Mouse (Mus musculus) hindbrain, embryonic 15.5 days (tissue): ENCODE results near the gene Rora. TPM values are rescaled to one million over a fixed set of nuclear protein-coding genes. Genes with fewer than 3 reads are reported as not detected.

Experiments used
- ATAC-seq: fragments of 200-750 bp; cut with Nextera tagmentation; 2 replicates; pipeline ENCODE4 v1.8.0; 2017; ENCODE audit warnings: low read depth, moderate number of reproducible peaks, moderate TSS enrichment; ENCODE audit not compliant: low FRiP score
- H3K27ac ChIP-seq: fragments of 300-500 bp; sonication (generic); replicated peaks from 2 replicates; pipeline ENCODE4 v1.5.1; 2015; ENCODE audit warnings: mild to moderate bottlenecking, inconsistent platforms
- H3K27me3 ChIP-seq: fragments of 300-500 bp; sonication (generic); 2 replicates; pipeline ENCODE4 v1.6.1; 2015; ENCODE audit warnings: control low read depth, inconsistent platforms
- H3K36me3 ChIP-seq: fragments of 300-500 bp; sonication (generic); 2 replicates; pipeline ENCODE4 v1.6.1; 2015; ENCODE audit warnings: control low read depth, inconsistent platforms
- H3K4me1 ChIP-seq: fragments of 300-500 bp; sonication (generic); replicated peaks from 2 replicates; pipeline ENCODE4 v1.6.1; 2015; ENCODE audit warnings: control low read depth, inconsistent platforms
- H3K4me2 ChIP-seq: fragments of 300-500 bp; sonication (generic); 2 replicates; pipeline ENCODE4 v1.6.1; 2015; ENCODE audit warnings: moderate library complexity, mild to moderate bottlenecking, inconsistent platforms
- H3K4me3 ChIP-seq: fragments of 300-500 bp; sonication (generic); 2 replicates; pipeline ENCODE4 v1.5.1; 2015; ENCODE audit warnings: mild to moderate bottlenecking, inconsistent platforms
- H3K9ac ChIP-seq: fragments of 300-500 bp; sonication (generic); 2 replicates; pipeline ENCODE4 v1.6.1; 2015; ENCODE audit warnings: inconsistent platforms
- H3K9me3 ChIP-seq: fragments of 300-500 bp; sonication (generic); 2 replicates; pipeline ENCODE4 v1.6.1; 2016; ENCODE audit warnings: control low read depth, inconsistent platforms
- WGBS: fragments of 180-500 bp; shearing (Covaris S2); methylation state at CpG from one replicate; pipeline ENCODE4 v1.1.7; 2015; 5-methylcytosine and 5-hydroxymethylcytosine counted together
- polyA plus RNA-seq: library from polyadenylated mRNA; unstranded; fragments of >200 nt; fragmentation: Nextera tagmentation; extraction: Ambion mirVana; gene quantifications from 2 replicates; pipeline ENCODE4 v1.2.1, GENCODE M21; 2015

Rora gene
- polyA plus RNA-seq, 1 experiment from 2014 or later, result 48.5 TPM

DNA sequence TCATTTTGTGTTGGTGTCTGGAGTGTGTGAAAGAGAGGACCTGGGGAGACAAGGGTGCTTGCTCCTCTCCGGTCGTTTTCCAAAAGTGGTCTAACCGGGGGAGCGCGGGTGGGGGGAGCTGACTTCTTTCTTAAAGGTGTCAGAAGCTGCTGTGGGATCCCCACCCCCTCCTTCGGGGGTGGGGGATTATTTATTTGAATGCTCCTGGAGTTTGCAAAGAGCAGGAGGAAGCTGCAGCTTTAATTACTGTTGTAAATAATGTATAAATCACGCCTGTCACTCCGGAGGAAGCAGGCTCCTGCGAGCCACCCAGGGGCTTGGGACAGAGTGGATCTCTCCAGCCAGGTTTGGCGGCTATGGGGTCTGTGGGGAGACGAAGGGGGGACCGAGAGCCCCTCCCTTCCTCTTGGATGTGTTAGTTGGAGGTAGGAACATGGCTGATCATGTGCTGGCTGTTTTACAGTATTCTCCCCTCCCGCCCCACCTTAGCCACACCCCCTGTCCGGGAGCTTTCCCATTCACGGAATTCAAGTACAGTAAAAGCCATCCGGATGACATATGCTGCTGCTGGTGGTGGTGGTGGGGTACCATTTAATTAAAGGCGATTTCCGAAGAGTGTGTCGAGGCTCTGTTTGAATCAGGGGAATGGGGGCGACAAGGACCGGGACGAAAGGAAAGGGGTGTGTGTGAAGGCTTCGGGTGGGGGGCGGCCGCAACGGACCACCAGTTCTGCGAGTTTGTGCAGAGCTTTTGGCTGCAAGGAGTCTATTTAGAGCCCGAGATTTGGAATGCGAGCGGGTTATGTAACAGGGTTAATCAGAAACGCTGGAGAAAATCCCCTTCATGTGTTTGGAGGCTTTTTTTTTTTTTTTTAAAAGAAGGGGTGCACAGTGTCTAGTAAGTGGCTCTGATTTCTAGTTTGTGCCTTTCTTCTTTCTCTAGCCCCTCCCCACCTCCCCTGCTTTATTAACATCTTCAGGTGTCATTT lies 1.7 kb downstream of the Rora start:
- H3K9ac ChIP-seq, result peak overlapping the region; percentile 88
- H3K9me3 ChIP-seq, result no peaks in the 10 kb centered on the region
- H3K27ac ChIP-seq, result peak overlapping the region; percentile 98
- no peaks in the 10 kb centered on the region for H3K27me3 ChIP-seq
- ATAC-seq, result peak; percentile 28
- H3K4me2 ChIP-seq, result peak overlapping the region; percentile 97
- H3K4me1 ChIP-seq, result peaks cover 33% of the 10 kb centered on the region
- H3K4me3 ChIP-seq, result peak overlapping the region; percentile 98
- no peaks in the 10 kb centered on the region for H3K36me3 ChIP-seq
- WGBS, result 2% methylated on average over 31 of the region's 31 CpGs

DNA sequence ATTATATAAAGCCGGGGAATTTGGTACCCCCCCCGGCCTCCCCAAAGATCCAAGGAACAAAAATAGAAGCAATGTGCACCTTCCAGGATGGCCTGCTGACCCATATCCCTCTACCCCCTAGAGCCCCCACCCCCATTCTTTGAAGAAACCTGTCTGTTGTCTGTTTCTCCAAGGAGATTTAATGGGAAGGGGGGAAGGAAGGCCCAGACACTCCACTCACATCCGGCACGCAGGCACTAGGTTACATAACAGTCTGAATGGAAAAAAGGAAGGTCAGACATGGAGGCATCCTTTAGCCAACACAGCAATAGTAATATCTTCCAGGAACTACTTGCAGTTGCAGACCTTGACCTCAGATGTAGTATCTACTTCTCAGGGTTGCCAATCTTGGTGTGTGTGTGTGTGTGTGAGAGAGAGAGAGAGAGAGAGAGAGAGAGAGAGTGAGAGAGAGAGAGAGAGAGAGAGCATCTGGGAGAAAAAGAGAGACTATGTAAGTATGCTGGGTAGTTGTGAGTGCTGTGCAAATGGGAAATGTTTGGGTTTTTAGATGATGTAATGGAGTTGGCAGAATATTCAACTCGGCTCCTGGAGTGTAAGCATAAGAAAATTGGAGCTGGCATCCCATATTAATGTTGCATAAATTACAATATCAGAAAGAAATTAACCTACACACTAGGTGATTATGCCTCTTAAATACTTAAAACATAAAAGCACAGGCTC lies 2.6 kb downstream of the Rora start:
- no peaks in the 10 kb centered on the region for H3K27me3 ChIP-seq
- 51% methylated on average over 5 of the region's 5 CpGs for WGBS
- no peaks in the 10 kb centered on the region for H3K9me3 ChIP-seq
- no peak for ATAC-seq
- no peaks in the 10 kb centered on the region for H3K36me3 ChIP-seq
- H3K4me1 ChIP-seq, result peaks cover 33% of the 10 kb centered on the region
- H3K27ac ChIP-seq, result peak overlapping the region; percentile 51; the same call in 1 of the 2 replicates
- H3K4me3 ChIP-seq, result peak overlapping the region; percentile 98
- peak overlapping the region; percentile 97 for H3K4me2 ChIP-seq
- H3K9ac ChIP-seq, result no peak overlapping the region

DNA sequence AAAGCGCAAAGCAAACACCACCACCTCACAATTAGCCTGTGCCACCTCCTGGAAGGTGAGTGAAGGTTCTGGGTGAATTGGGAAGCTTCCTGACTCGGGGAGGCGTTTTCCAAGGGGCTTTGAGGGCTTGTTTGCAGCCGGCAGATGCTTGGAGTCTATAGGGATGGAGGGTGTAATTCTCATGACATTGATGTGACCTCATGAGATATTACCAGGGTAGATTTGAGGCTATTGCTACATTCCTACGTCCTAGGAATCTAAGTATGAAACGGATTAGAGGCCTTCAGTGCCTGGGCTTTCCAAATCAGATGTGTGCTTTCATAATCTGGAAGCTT lies 3.2 kb downstream of the Rora start:
- Histone ChIP-seq H3K4me2 (peak overlapping the region; percentile 97), H3K27me3 (no peaks in the 10 kb centered on the region), H3K4me3 (no peak overlapping the region), H3K4me1 (peaks cover 33% of the 10 kb centered on the region), H3K9ac (no peak overlapping the region), H3K9me3 (no peaks in the 10 kb centered on the region), H3K36me3 (no peaks in the 10 kb centered on the region), H3K27ac (peak overlapping the region; percentile 51)
- 51% methylated on average over 6 of the region's 6 CpGs for WGBS
- ATAC-seq, result no peak

DNA sequence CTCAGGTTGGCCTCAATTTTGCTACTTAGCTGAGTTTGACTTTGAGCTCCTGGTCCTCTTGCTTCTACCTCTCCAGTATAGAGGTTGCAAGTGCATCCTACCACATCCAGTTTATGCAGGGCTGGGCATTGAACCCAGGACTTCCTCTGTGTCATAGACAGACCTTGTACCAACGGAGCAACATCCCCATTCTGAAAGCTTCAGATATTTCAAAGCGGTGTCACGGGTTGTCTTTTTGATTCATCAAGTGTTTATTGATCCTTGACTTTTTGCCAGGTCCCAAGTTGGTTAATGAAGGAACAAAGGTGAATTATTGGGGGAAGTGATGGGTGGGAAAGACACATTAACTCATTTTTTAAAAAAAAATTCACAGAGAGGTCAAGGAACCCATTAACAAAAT lies 17.1 kb downstream of the Rora start:
- Histone ChIP-seq H3K27me3 (no peaks in the 10 kb centered on the region), H3K4me3 (no peak overlapping the region), H3K9me3 (no peaks in the 10 kb centered on the region), H3K36me3 (no peaks in the 10 kb centered on the region), H3K4me2 (no peak overlapping the region), H3K9ac (no peak overlapping the region), H3K4me1 (peaks cover 24% of the 10 kb centered on the region), H3K27ac (no peak overlapping the region)
- no peak for ATAC-seq
- WGBS, result 91% methylated on average over 3 of the region's 3 CpGs

DNA sequence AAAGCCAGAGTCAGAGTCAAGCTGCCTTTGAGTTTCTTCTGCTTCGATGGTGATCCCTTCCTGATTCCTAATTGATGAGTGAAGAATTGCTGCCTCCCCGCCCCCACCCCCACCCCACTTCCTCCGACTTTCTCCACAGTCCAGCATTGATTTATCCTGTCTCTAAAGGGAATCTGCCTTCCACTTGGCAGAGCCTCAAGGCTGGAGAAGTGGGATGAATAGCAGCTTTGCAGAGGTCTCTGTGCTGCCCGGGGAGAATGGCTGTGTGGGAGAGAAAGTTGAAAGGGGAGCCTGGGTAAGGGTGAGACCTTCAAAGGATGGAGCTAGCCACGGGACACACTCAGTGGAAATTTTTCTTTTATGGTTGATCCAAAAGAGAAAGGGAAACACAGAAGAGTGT lies 18.9 kb downstream of the Rora start:
- peaks cover 24% of the 10 kb centered on the region for H3K4me1 ChIP-seq
- H3K27ac ChIP-seq, result no peak overlapping the region; the same call in 1 of the 2 replicates
- no peaks in the 10 kb centered on the region for H3K36me3 ChIP-seq
- ATAC-seq, result no peak
- 26% methylated on average over 5 of the region's 5 CpGs for WGBS
- H3K9me3 ChIP-seq, result no peaks in the 10 kb centered on the region
- H3K4me2 ChIP-seq, result no peak overlapping the region
- no peaks in the 10 kb centered on the region for H3K27me3 ChIP-seq
- H3K9ac ChIP-seq, result no peak overlapping the region
- H3K4me3 ChIP-seq, result no peak overlapping the region

DNA sequence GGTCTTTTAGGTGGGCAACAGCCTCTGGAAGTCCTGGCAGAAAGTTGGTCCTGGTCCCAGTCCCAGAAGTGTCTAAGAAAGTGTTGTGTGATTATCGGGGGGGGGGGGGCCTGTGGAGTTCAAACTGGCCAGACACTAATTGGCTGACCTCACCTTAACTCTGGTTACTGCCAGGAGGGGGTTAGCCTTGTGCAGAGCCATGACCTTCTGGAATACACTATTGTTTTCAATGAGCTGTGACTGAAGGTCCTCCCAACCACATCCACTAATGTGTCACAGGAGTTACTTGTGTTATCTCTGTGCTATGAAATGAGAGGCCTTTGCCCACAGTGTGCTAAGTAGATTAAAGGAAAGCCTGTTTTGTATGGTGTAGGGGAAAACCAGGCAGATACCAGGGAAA lies 19.6 kb downstream of the Rora start:
- WGBS, result 78% methylated on average over 1 of the region's 1 CpGs
- H3K9me3 ChIP-seq, result no peaks in the 10 kb centered on the region

DNA sequence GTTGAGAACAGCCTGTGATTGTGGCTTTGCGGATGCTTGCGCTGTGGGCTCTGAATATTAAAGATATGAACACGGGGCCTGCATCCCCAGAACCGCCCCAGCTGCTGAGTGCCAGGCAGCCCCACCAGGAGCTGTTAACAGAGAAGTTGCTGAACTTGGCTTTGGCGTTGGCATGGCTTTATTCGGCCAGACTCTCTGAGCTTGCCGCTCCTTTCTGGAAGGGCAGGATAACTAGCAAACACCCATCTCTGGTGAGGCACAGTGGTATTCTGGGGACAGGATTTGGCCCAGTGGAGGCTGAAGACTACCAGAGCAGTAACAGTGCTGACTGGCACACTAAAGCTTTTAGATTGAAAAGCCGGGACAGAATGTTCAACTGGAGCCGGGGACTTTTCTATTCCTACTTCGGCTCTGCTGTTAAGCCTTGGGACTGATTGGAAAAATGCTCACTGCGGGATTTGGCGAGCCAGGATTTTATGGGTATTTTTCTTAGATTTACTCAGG lies 26.3 kb downstream of the Rora start:
- Histone ChIP-seq H3K27ac (no peak overlapping the region), H3K36me3 (no peaks in the 10 kb centered on the region), H3K4me1 (peaks cover 14% of the 10 kb centered on the region), H3K4me3 (no peak overlapping the region), H3K4me2 (no peak overlapping the region), H3K9ac (no peak overlapping the region), H3K9me3 (no peaks in the 10 kb centered on the region), H3K27me3 (no peaks in the 10 kb centered on the region)
- WGBS, result 86% methylated on average over 12 of the region's 12 CpGs
- no peak for ATAC-seq

More for the DNA sequence above, 19.6 kb downstream of the Rora start:
- no peak overlapping the region; the same call in 1 of the 2 replicates for H3K27ac ChIP-seq
- no peaks in the 10 kb centered on the region for H3K27me3 ChIP-seq
- peaks cover 24% of the 10 kb centered on the region for H3K4me1 ChIP-seq
- no peak overlapping the region for H3K4me2 ChIP-seq
- no peak overlapping the region for H3K9ac ChIP-seq
- H3K36me3 ChIP-seq, result no peaks in the 10 kb centered on the region
- no peak for ATAC-seq
- H3K4me3 ChIP-seq, result no peak overlapping the region

DNA sequence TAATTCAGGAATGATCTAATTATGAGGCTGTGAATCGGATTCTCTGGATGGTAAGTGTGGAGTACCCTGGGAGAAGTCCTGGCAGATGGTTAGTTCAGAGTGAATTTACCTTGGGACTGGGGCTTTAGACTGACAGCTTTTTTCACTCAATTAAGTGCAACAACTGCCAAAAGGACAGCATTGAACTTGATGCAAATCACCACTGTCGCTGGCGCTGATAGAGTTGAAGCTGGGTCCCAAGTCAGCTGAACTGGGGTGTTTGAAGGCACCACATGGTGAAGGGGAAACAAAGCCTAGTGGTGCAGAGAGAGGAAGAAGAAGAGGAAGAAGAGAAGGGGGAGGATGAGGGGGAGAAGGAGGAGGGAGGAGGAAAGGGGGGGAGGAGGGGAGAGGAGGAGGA lies 30.4 kb downstream of the Rora start:
- Histone ChIP-seq H3K4me2 (no peak overlapping the region), H3K4me3 (no peak overlapping the region), H3K9ac (no peak overlapping the region), H3K4me1 (peaks cover 47% of the 10 kb centered on the region), H3K27me3 (no peaks in the 10 kb centered on the region), H3K9me3 (no peaks in the 10 kb centered on the region), H3K27ac (no peak overlapping the region), H3K36me3 (no peaks in the 10 kb centered on the region)
- 17% methylated on average over 3 of the region's 3 CpGs for WGBS
- 0 out of 2 replicates have a peak, but pooled peaks have one; percentile 52 for ATAC-seq

DNA sequence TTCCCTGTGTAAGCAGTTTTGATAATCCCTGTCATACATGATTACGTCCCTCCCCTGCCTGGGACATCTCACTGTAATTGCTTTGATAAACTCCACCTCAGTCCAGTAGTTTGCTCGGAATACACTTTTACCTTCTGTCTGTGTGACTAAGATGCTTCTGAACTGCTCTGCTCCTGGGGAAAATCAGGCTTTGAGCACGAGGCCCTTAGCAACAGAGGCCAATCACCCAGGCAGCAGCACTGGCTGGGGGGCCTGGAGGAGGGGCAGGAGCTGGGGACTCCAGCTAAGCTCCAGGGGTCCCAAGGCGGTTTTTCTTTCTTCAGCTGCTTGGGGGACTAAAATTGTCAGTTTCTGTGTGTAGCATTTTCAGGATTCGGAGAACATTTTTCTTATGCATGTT lies 32.0 kb downstream of the Rora start:
- no peak overlapping the region for H3K27ac ChIP-seq
- H3K9ac ChIP-seq, result no peak overlapping the region
- no peaks in the 10 kb centered on the region for H3K27me3 ChIP-seq
- no peaks in the 10 kb centered on the region for H3K9me3 ChIP-seq
- no peak overlapping the region for H3K4me2 ChIP-seq
- no peak for ATAC-seq
- H3K4me1 ChIP-seq, result peaks cover 47% of the 10 kb centered on the region
- H3K36me3 ChIP-seq, result no peaks in the 10 kb centered on the region
- 33% methylated on average over 5 of the region's 5 CpGs for WGBS
- H3K4me3 ChIP-seq, result no peak overlapping the region

DNA sequence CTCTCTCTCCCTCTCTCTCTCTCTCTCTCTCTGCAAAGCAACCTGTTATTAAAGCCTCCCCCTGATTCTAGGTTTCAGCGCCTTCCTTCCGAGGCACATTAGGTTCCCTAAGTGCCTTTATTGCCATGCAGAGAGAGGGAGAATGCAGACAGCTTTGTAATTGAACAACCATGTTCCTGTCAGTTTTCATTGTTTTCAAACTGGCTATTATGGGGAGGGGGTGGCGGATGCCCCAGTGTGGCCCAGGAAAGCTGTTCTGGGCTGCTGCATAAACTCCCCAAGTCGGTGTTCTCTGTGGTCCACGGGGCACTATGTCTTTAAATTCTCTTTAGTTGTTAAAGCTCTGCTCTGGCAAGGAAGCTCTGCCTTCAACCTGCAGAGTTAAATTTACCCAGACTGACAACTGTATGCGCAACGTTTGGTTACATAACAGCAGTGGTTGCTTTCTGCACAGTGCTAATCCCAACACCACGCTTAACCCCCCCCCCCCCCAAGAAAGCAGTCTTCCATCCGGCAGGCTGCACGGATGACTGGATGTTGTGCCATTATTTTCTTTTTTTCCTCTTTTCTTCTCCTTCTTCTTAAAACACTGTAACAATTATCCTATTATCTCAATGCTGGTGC lies 33.8 kb downstream of the Rora start:
- Histone ChIP-seq H3K27ac (no peak overlapping the region), H3K36me3 (no peaks in the 10 kb centered on the region), H3K4me3 (no peak overlapping the region), H3K9me3 (no peaks in the 10 kb centered on the region), H3K9ac (no peak overlapping the region), H3K4me2 (peak overlapping the region; percentile 9; the same call in 1 of the 2 replicates), H3K27me3 (no peaks in the 10 kb centered on the region), H3K4me1 (peaks cover 47% of the 10 kb centered on the region)
- ATAC-seq, result no peak
- WGBS, result 17% methylated on average over 10 of the region's 10 CpGs

DNA sequence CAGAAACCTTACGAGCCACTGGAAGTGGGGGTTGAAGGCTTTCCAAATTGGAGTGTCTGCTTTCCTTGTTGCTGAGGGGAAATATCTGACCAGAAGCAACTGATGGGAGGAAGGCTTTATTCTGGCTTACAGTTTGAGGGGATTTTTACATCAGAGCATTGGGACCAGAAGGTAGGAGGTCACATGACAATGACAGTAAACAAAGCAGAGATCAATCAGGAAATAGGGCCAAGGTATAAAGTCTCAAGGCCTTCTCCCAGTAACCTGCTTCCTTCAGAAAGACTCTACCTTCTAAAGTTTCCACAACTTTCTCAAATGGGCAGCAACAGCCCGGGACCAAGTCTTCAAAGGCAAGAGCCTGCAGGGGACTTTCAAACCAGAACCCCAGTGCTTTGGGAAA lies 34.6 kb downstream of the Rora start:
- no peak for ATAC-seq
- WGBS, result 84% methylated on average over 2 of the region's 2 CpGs
- Histone ChIP-seq H3K4me3 (no peak overlapping the region), H3K4me2 (no peak overlapping the region), H3K9me3 (no peaks in the 10 kb centered on the region), H3K4me1 (peaks cover 47% of the 10 kb centered on the region), H3K9ac (no peak overlapping the region), H3K36me3 (no peaks in the 10 kb centered on the region), H3K27me3 (no peaks in the 10 kb centered on the region), H3K27ac (no peak overlapping the region)

DNA sequence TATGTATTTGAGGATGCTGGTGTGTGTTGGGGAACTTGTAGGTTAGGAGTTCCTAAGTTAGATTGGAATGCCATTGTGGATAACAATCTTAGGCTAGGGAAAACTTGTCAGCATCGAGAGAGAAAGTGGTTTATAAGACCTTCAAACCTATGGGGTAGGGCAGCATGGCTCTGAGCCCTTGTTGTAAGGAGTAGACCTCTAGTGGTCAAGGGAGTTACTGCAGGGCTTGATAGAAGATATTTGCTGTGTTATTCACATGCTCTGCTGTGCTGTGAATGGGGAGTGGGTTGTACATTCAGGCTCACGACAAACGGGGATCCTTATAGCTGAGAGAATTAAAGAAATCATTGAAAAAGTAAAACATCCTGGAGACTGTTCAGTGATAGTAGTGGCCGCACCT lies 35.8 kb downstream of the Rora start:
- Histone ChIP-seq H3K4me3 (no peak overlapping the region), H3K27me3 (no peaks in the 10 kb centered on the region), H3K9me3 (no peaks in the 10 kb centered on the region), H3K36me3 (no peaks in the 10 kb centered on the region), H3K27ac (no peak overlapping the region), H3K4me1 (peaks cover 38% of the 10 kb centered on the region), H3K9ac (no peak overlapping the region), H3K4me2 (no peak overlapping the region)
- WGBS, result 40% methylated on average over 4 of the region's 4 CpGs
- ATAC-seq, result no peak
